Mouse (Mus musculus): ENCODE measurements around the gene Chmp1a. TPM values are rescaled to one million over a fixed set of nuclear protein-coding genes. Genes with fewer than 3 reads are reported as not detected.
"Not testable (repeated sequence)": the region's sequence is repeated elsewhere in the genome, so short reads cannot be mapped to it uniquely, and the experiment has no call there.

The Chmp1a gene
- total and polyA plus RNA-seq, 2 experiments from 2014 or later = 206 to 221 TPM

DNA sequence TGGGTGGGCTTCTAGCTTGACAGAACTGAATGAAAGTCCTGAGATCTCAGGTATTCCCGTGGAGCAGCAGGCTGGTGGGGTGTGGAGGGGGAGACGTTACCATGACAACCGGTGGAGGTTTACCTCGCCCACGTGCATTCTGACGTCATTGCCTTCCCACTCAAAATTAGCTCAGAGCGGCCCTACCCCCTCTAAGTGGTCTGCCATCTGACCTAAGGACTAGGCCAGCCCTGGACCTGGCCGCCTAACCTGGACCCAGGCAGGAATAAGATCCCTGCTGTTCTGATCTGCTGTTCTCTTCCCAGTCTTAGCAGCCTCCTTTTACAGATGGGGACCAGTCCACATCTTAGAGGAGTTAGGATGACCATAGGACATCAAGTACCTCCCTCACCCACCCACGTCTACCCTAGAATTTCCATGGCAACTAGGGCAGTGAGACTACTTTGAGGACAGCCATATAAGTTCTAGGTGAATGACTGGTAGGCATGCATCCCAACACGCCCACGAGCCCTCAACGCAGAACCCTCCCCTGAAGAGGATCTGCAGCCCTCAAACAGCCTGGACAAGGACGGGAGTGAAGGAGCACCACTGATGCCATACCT lies 22.5 kb upstream of the Chmp1a start:
- ATAC-seq (ENCODE audit: low FRiP score) (peak; percentile 15; the same call in 1 of the 2 replicates), DNase-seq (ENCODE audit: low spot score) (peak; percentile 68)
- H3K4me2 ChIP-seq (ENCODE audit: low read depth, low read length, poor library complexity, severe bottlenecking) = peak overlapping the region; percentile 87
- H3K9me3 ChIP-seq (ENCODE audit: low read length) = no peaks in the 10 kb centered on the region
- H3K9ac ChIP-seq (replicated peaks; ENCODE audit: low read length, poor library complexity, severe bottlenecking) = peak overlapping the region; percentile 73
- H3K4me3 ChIP-seq (ENCODE audit: low read depth, low read length) = peak overlapping the region; percentile 51
- no peak overlapping the region for H3K27ac ChIP-seq (ENCODE audit: low read depth, low read length)
- WGBS = 29% methylated on average over 13 of the region's 13 CpGs
- no peaks in the 10 kb centered on the region for H3K27me3 ChIP-seq (ENCODE audit: insufficient read depth, low read length)
- H3K4me1 ChIP-seq (ENCODE audit: insufficient read depth, low read length) = peaks cover 5% of the 10 kb centered on the region; the same call in 1 of the 2 replicates
- H3K36me3 ChIP-seq (ENCODE audit: insufficient read depth, low read length) = no peaks in the 10 kb centered on the region
- TF ChIP-seq CTCF (IDR thresholded peaks at IDR 0.05) = no peak

DNA sequence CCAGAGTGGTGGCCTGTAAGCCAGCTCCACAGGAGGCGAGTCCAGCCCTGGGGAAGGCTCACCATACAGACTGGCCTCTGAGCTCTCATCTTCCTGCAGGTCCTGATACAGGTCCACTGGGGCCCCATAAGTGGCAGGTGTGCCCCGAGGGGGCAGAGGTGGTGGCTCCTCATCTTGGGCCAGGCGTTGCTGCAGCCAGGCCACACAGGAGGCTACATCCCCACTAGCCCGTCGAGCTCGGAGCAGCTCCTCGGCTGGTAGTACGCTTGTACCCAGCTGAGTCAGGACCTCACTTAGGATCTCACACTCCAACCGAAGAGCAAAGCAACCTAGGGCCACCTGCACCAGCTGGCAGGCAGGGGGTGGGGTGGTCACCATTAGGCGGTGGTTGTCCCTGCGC lies 21.2 kb upstream of the Chmp1a start:
- peaks cover 5% of the 10 kb centered on the region; the same call in 1 of the 2 replicates for H3K4me1 ChIP-seq (ENCODE audit: insufficient read depth, low read length)

DNA sequence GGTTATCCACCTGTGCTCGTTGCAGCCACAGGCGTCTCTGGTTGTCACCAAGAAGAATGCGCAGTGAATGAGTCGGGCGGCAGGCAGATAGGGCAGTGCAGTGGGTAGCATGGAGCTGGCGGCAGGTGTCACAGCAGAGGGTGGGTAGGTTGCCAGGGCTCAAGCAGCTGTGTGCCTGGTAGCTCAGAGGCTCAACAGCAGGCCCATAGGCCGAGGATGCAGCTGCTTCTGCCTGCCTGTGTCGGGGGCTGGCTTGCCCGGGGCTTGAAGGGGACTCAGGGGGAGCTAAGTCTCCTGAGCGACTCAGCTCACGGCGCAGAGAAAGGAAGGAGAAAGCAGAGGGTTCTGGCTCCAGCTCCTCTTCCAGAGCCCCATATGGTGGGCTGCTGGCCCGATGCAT lies 20.7 kb upstream of the Chmp1a start:
- 54% methylated on average over 13 of the region's 13 CpGs for WGBS
- no peak overlapping the region for H3K27ac ChIP-seq (ENCODE audit: low read depth, low read length)
- TF ChIP-seq CTCF (IDR thresholded peaks at IDR 0.05) = no peak
- peaks cover 5% of the 10 kb centered on the region; the same call in 1 of the 2 replicates for H3K4me1 ChIP-seq (ENCODE audit: insufficient read depth, low read length)
- H3K4me2 ChIP-seq (ENCODE audit: low read depth, low read length, poor library complexity, severe bottlenecking) = no peak overlapping the region
- ATAC-seq (ENCODE audit: low FRiP score) (no peak), DNase-seq (ENCODE audit: low spot score) (peak; percentile 18)
- no peak overlapping the region for H3K9ac ChIP-seq (replicated peaks; ENCODE audit: low read length, poor library complexity, severe bottlenecking)
- no peak overlapping the region for H3K4me3 ChIP-seq (ENCODE audit: low read depth, low read length)
- H3K36me3 ChIP-seq (ENCODE audit: insufficient read depth, low read length) = 0 out of 2 replicates have a peak, but pooled peaks cover 3% of the 10 kb centered on the region
- H3K9me3 ChIP-seq (ENCODE audit: low read length) = no peaks in the 10 kb centered on the region
- no peaks in the 10 kb centered on the region for H3K27me3 ChIP-seq (ENCODE audit: insufficient read depth, low read length)

More for the DNA sequence above, 21.2 kb upstream of the Chmp1a start:
- 79% methylated on average over 11 of the region's 11 CpGs for WGBS
- no peak for TF ChIP-seq CTCF (IDR thresholded peaks at IDR 0.05)
- DNase-seq (ENCODE audit: low spot score) (no peak), ATAC-seq (ENCODE audit: low FRiP score) (no peak)
- Histone ChIP-seq H3K27me3 (ENCODE audit: insufficient read depth, low read length) (no peaks in the 10 kb centered on the region), H3K9me3 (ENCODE audit: low read length) (no peaks in the 10 kb centered on the region), H3K27ac (ENCODE audit: low read depth, low read length) (no peak overlapping the region), H3K4me3 (ENCODE audit: low read depth, low read length) (no peak overlapping the region), H3K9ac (replicated peaks; ENCODE audit: low read length, poor library complexity, severe bottlenecking) (no peak overlapping the region), H3K36me3 (ENCODE audit: insufficient read depth, low read length) (0 out of 2 replicates have a peak, but pooled peaks cover 2% of the 10 kb centered on the region), H3K4me2 (ENCODE audit: low read depth, low read length, poor library complexity, severe bottlenecking) (no peak overlapping the region)

DNA sequence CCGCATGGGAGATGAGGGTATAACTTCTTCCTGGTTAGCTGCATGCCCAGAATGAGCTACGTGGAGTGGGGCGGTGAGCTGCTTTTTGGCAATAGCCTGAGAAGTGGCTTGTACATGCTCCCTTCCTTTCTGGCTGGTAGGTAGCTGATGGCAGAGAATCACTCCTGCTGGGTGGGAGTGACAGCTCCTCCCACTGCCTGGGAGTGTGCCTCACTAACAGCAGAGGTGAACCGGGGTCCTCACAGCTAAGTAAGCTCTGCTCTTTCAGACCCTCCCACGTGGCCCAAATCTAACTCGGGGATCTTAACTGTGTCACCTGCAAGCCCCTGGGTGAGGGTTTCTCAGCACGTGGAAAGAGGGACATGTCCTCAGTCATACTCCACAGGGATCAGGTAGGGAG lies 20.0 kb upstream of the Chmp1a start:
- no peak for TF ChIP-seq CTCF (IDR thresholded peaks at IDR 0.05)
- no peaks in the 10 kb centered on the region for H3K9me3 ChIP-seq (ENCODE audit: low read length)
- H3K9ac ChIP-seq (replicated peaks; ENCODE audit: low read length, poor library complexity, severe bottlenecking) = no peak overlapping the region
- no peaks in the 10 kb centered on the region for H3K27me3 ChIP-seq (ENCODE audit: insufficient read depth, low read length)
- WGBS = 52% methylated on average over 7 of the region's 7 CpGs
- peaks cover 5% of the 10 kb centered on the region; the same call in 1 of the 2 replicates for H3K4me1 ChIP-seq (ENCODE audit: insufficient read depth, low read length)
- no peak overlapping the region for H3K27ac ChIP-seq (ENCODE audit: low read depth, low read length)
- no peak overlapping the region for H3K4me3 ChIP-seq (ENCODE audit: low read depth, low read length)
- no peak overlapping the region for H3K4me2 ChIP-seq (ENCODE audit: low read depth, low read length, poor library complexity, severe bottlenecking)
- no peak for DNase-seq (ENCODE audit: low spot score)
- H3K36me3 ChIP-seq (ENCODE audit: insufficient read depth, low read length) = peaks cover 7% of the 10 kb centered on the region; the same call in 1 of the 2 replicates
- ATAC-seq (ENCODE audit: low FRiP score) = no peak

GRCm38 (mm10) chr8:123231742-123232141 lies 19.2 kb upstream of the Chmp1a start:
- DNase-seq (ENCODE audit: low spot score) (peak; percentile 22), ATAC-seq (ENCODE audit: low FRiP score) (no peak)
- 62% methylated on average over 5 of the region's 5 CpGs for WGBS
- no peak overlapping the region for H3K4me2 ChIP-seq (ENCODE audit: low read depth, low read length, poor library complexity, severe bottlenecking)
- H3K4me3 ChIP-seq (ENCODE audit: low read depth, low read length) = no peak overlapping the region
- H3K9ac ChIP-seq (replicated peaks; ENCODE audit: low read length, poor library complexity, severe bottlenecking) = no peak overlapping the region
- no peaks in the 10 kb centered on the region for H3K9me3 ChIP-seq (ENCODE audit: low read length)
- TF ChIP-seq CTCF (IDR thresholded peaks at IDR 0.05) = peak; percentile 64
- peaks cover 8% of the 10 kb centered on the region for H3K36me3 ChIP-seq (ENCODE audit: insufficient read depth, low read length)
- H3K27me3 ChIP-seq (ENCODE audit: insufficient read depth, low read length) = no peaks in the 10 kb centered on the region
- H3K4me1 ChIP-seq (ENCODE audit: insufficient read depth, low read length) = peaks cover 5% of the 10 kb centered on the region; the same call in 1 of the 2 replicates
- H3K27ac ChIP-seq (ENCODE audit: low read depth, low read length) = no peak overlapping the region

- not testable (repeated sequence) for ATAC-seq (ENCODE audit: low FRiP score); H3K36me3 ChIP-seq (ENCODE audit: insufficient read depth, low read length); H3K27me3 ChIP-seq (ENCODE audit: insufficient read depth, low read length); H3K4me1 ChIP-seq (ENCODE audit: insufficient read depth, low read length); H3K9me3 ChIP-seq (ENCODE audit: low read length); H3K27ac ChIP-seq (ENCODE audit: low read depth, low read length); H3K9ac ChIP-seq (replicated peaks; ENCODE audit: low read length, poor library complexity, severe bottlenecking); H3K4me3 ChIP-seq (ENCODE audit: low read depth, low read length); DNase-seq (ENCODE audit: low spot score); H3K4me2 ChIP-seq (ENCODE audit: low read depth, low read length, poor library complexity, severe bottlenecking)
- WGBS = 85% methylated on average over 9 of the region's 11 CpGs
These were observed 17.8 kb upstream of the Chmp1a start for GRCm38 (mm10) chr8:123230326-123230725.

Measured in midbrain, postnatal 0 days (tissue).